Mouse (Mus musculus) embryo, embryonic 10.5 days (tissue): ENCODE data around the gene Lcn6.
A peak's percentile ranks its signal among the peaks of the same experiment; 100 is the strongest.
"Not testable (repeated sequence)": the region's sequence is repeated elsewhere in the genome, so short reads cannot be mapped to it uniquely, and the experiment has no call there.

Experiments used
- DNase-seq: peaks from one replicate; pipeline ENCODE4 v3.0.0-alpha.2; 2015; ENCODE audit warnings: low spot score

Gene Lcn6

GRCm38 (mm10) chr2:25676486-25676885, at the start of gene Lcn6:
Gene Lcn6, plus strand, starts transcription at chr2:25676786.
- DNase-seq = no peak

DNA sequence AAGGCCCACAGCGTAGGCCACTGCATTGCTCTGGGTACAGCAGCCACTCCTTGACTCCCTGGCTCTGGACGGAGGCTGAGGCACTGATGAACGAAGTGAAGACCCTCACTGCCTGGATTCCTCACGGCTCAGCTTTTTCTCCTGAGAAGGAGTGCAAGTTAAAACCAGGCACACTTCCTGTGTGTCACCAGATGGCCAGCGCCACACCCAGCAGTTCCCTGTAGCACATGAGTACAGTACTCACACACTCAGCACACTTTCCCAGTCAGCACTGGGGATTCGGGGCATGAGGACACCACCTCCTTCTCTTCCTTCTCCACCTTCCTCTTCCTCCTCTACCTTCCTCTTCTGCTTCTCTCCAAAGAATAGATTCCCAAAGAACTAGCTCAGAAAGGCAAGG, 48.8 kb upstream of the Lcn6 start, which contains the start of gene Fcna:
Gene Fcna (minus strand): TSS at position 220 of the 400 bp plus-strand sequence.
- DNase-seq = no peak

DNA sequence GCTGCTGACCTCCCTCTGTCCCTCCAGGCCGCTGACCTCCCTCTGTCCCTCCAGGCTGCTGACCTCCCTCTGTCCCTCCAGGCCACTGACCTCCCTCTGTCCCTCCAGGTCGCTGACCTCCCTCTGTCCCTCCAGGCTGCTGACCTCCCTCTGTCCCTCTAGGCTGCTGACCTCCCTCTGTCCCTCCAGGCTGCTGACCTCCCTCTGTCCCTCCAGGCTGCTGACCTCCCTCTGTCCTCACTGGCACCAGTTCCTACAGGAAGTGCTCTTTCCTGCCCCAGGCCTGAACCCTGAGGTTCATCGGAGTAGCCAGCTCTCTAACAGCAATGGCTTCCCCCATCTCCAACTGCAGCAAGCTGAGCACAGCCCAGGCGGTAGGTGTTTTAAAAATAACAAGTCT, 47.8 kb upstream of the Lcn6 start:
- DNase-seq = no peak

DNA sequence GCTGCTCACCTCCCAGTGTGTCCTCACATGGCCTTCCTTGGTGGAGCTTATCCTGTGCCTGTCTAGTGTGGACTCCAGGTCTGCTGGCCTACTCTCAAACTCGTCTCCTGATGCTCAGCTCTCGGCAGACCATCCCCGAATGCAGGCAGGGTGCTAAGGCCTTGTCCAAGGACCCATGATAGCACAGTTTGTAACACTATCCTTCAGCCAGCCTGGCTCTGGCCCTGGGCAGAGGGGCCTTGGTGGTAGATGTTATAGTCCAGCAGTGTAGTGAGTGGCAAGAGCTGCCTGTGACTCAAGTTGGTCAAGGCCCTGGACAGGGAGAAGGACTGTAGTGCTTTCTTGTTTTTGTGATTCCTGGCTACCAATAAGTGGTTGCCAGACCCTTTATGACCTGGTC, 43.0 kb upstream of the Lcn6 start:
- DNase-seq = no peak

- peak; percentile 17 for DNase-seq
These were observed 42.5 kb upstream of the Lcn6 start for GRCm38 (mm10) chr2:25634046-25634445.

DNA sequence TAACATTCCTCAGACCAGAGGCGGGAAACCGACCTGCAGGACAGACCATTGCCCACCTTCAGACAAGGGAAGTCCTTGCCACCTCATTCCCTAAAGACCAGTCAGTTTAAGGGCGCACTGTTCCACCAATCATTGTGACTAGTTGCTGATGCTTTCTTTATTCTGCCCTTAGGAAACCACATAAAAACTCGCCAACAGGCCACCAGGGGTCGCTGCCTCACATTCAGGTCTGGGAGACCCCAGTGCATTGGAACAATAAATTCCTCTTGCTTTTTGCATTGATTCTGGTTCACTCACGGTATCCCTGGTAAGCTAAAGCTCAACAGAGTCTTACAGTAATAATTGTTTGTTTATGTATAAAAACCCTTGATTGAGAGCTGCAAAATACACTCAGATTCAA, 36.7 kb upstream of the Lcn6 start:
- DNase-seq = peak; percentile 76

GRCm38 (mm10) chr2:25652902-25653301, 23.7 kb upstream of the Lcn6 start, which contains the start of gene Lcn8:
Gene Lcn8, plus strand, starts transcription at chr2:25653120.
- DNase-seq = no peak

DNA sequence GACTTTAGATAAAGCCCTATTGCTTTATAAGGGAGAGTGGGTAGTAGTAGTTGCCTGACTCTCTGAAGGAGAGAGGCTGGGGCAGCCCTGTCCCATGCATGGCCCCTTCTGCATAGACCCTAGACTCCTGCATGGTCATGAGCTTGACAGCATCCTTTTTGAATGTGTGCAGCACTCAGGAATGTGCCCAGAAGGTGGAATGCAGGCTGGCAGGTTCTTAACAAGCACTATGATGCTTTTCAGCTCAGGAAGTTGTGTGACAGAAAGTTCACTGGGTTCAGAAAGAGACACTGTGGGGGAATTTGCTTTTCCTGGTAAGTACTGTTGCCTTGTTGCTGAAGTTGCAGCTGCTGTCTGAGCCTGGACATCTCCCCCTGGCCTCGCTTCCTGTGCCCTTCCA, 22.1 kb upstream of the Lcn6 start:
- peak; percentile 3 for DNase-seq

- DNase-seq = no peak
These were observed 19.9 kb upstream of the Lcn6 start for GRCm38 (mm10) chr2:25656691-25657090.

DNA sequence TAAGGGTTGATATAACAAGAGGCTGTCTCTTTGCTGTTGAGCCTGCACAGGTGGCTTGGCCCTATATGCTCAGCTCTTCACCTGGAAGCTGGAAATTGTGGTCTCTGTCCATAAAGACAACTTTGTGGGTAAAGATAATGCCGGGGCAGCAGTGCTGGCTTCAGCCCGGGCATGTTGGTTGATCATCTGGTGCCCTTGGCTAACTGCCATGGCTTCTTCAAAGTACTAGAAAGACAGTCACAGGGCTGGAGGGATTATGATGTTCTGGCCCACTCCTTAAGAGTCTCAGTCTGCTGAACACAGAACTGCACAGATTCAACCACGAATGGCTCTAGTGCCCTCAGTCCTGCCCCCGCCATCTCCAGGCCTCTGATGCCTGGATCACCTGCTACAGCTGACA, 19.3 kb upstream of the Lcn6 start:
- DNase-seq = no peak

DNA sequence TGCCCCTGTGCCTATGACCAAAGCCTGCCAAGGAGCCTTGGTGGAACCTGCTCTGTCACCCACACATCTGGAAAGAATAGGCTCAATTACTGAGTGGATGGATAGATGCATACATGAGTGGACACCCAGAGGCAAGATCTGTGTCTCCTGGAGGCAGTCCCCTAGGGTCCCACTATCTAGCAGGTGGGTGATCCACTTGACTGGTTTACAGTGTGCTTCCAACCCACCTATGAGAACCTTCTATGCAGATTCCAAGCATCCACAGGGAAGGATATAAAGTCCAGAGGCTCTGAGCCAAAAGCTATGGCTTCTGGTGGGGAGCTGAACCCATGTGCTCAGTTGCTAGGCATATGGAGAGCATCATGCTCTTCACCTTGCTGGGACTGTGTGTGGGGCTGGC, 18.9 kb upstream of the Lcn6 start, which contains the start of gene Lcn5:
Gene Lcn5 (plus strand): TSS at position 301 of the 400 bp plus-strand sequence.
- no peak for DNase-seq

DNA sequence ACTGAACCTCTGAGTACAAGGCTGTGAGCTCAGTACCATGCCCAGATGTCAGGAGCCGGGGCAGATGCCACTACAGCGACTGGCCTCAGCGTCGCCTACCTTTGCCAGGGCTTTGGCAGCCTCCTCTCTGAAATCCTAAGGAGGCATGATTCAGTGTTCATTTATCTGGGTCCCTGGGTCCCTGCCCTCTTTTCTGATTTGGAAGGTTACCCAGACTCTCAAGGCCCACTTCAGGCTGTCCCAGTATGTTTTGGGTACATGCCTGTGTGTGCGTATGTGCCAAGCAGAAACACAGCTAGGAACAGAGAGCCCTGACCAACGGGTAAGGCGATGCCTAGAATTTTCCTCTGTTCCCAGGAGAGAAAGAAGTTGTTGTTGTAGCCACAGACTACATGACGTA, 16.3 kb upstream of the Lcn6 start:
- no peak for DNase-seq

- DNase-seq = no peak
These were observed 15.2 kb upstream of the Lcn6 start for GRCm38 (mm10) chr2:25661245-25661970.

DNA sequence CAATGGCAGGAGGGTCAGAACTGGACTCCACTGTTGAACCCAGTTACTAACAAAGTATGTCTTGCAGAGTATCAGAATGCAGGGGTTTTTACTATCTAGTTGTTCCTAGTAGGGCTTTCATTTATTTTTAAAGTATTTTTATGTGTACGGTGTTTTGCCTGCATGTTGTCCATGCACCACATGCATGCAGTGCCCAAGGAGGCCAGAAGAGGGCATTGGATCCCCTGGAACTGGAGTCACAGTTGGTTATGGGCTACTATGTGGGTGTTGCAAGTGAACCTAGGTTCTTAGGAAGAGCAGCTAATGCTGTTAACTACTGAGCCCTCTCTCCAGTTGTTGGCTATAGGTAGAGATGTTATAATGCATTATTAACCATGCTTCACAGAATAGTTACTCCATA, 13.1 kb upstream of the Lcn6 start:
- peak; percentile 68 for DNase-seq

GRCm38 (mm10) chr2:25664125-25664524, 12.5 kb upstream of the Lcn6 start:
- no peak for DNase-seq

DNA sequence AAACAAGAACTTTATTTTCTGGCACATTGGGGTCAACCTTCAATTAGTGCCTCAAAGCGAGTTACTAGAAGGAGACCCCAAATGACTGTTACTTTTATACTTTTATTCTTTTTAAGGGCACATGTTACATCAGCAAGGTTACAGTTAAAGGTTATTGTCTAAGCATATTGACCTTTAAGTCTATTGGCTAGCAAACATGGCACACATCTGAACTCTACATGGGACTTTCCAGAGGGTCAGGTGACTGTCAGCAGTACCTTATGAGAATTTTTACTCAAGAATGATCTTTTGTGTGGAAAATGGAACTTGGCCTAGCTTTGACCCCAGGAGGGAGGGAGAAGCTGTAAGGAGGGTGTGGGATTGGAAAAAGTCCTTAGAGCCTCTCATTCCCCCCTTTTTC, 10.1 kb upstream of the Lcn6 start:
- DNase-seq = no peak

GRCm38 (mm10) chr2:25679559-25679958, 3.0 kb downstream of the Lcn6 start:
- DNase-seq = no peak

- DNase-seq = no peak
These were observed 5.8 kb downstream of the Lcn6 start, which contains the start of gene Lcn10 for GRCm38 (mm10) chr2:25682426-25682825. Gene Lcn10, plus strand, starts transcription at chr2:25682726.

DNA sequence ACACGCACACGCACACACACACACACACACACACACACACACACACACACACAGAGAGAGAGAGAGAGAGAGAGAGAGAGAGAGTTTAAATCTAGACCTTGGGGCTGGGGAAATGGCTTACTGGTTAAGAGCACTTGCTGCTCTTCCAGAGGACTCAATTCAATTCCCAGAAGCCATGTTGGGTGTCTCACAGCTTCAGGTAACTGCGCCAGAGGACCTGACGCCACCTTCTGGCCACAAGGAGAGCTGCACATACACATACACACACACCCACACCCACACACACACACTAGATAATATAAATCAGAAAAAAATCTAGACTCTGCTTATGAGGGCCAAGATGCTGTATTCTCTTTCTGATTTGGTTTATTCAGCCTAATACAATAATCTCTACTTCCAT, 10.4 kb downstream of the Lcn6 start:
- no peak for DNase-seq

- DNase-seq = peak; percentile 82
These were observed 18.0 kb downstream of the Lcn6 start for GRCm38 (mm10) chr2:25694605-25695004.

DNA sequence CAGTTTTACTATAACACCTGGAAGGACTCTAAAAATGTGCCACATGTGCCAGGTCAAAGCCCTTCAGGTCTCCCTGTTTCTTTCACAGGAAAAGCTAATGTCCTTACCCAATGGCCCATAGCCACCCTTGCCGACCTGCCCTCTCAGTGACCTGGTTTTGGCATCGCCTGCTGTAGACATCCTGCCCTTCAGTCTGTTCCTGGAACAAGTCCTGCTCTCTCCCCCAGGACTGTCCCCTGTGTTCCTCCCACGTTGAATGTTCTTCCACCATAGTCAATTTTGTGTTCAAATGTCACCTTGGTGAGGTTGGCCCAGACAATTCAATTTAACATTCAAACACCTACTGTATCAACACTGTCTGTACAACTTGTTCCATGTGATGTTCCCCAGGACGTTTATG, 20.4 kb downstream of the Lcn6 start:
- DNase-seq = no peak

- DNase-seq = no peak
These were observed 22.1 kb downstream of the Lcn6 start for GRCm38 (mm10) chr2:25698696-25699095.

- not testable (repeated sequence) for DNase-seq
These were observed 23.2 kb downstream of the Lcn6 start, which contains the start of gene Obp2a for GRCm38 (mm10) chr2:25699743-25700142. Gene Obp2a, plus strand, starts transcription at chr2:25700043.

DNA sequence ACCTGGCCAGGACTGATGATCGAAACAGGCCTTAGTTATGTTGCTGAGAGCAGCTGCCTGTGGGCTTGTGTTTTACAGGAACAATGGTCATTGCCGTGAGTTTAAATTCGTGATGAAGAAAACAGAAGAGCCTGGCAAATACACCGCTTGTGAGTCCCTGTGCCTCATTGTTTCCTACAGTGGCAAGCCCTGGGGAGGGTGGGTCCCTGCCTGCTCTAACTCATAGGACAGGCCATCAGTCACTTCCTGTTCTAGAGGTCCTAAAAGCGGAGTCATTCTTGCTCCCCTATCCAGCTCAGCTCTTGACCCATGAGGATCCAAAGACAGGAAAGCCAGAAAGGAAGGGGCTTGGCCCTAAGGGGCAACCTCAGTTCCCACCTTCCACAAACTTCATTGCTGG, 24.4 kb downstream of the Lcn6 start:
- no peak for DNase-seq
